Mouse (Mus musculus) CD8-positive naive resting alpha-beta T cell, adult 2 months (primary cell): ENCODE results near the gene Tyw3.
"Not testable (repeated sequence)": the region's sequence is repeated elsewhere in the genome, so short reads cannot be mapped to it uniquely, and the experiment has no call there.

ENCODE experiments used
- DNase-seq, 2 experiments: peaks; one replicate each; pipeline ENCODE4 v3.0.0; 2022; ENCODE audit warnings: low read depth in 2 of 2, low spot score in 2 of 2

The Tyw3 gene

GRCm38 (mm10) chr3:154596934-154597554 lies at the start of gene Tyw3:
TSS of gene Tyw3 (minus strand) at chr3:154597104.
- DNase-seq, result peak; percentile 85 to 91

GRCm38 (mm10) chr3:154633091-154633490 lies 36.2 kb upstream of the Tyw3 start:
- DNase-seq, result no peak

GRCm38 (mm10) chr3:154631281-154631680 lies 34.4 kb upstream of the Tyw3 start:
- not testable (repeated sequence) for DNase-seq

- no peak for DNase-seq
Observed at GRCm38 (mm10) chr3:154628284-154628683, 31.4 kb upstream of the Tyw3 start.

- DNase-seq, result no peak
Observed at GRCm38 (mm10) chr3:154616106-154616505, 19.2 kb upstream of the Tyw3 start.

- DNase-seq, result no peak
Observed at GRCm38 (mm10) chr3:154615304-154615703, 18.4 kb upstream of the Tyw3 start.

GRCm38 (mm10) chr3:154614771-154615170 lies 17.9 kb upstream of the Tyw3 start:
- no peak for DNase-seq

- DNase-seq, result no peak
Observed at GRCm38 (mm10) chr3:154611888-154612287, 15.0 kb upstream of the Tyw3 start.

GRCm38 (mm10) chr3:154607896-154608295 lies 11.0 kb upstream of the Tyw3 start:
- no peak for DNase-seq

- DNase-seq, result no peak
Observed at GRCm38 (mm10) chr3:154604871-154605270, 8.0 kb upstream of the Tyw3 start.

- no peak for DNase-seq
Observed at GRCm38 (mm10) chr3:154602141-154602540, 5.2 kb upstream of the Tyw3 start.

- no peak for DNase-seq
Observed at GRCm38 (mm10) chr3:154597561-154597960, 657 bp upstream of the Tyw3 start.

GRCm38 (mm10) chr3:154596488-154596933 lies 393 bp downstream of the Tyw3 start, which contains the start of gene Cryz:
TSS of gene Cryz (plus strand) at chr3:154596711.
- DNase-seq, result peak; percentile 81 to 89

GRCm38 (mm10) chr3:154594156-154594555 lies 2.7 kb downstream of the Tyw3 start:
- no peak for DNase-seq

GRCm38 (mm10) chr3:154593596-154593995 lies 3.3 kb downstream of the Tyw3 start:
- no peak for DNase-seq

- no peak for DNase-seq
Observed at GRCm38 (mm10) chr3:154591621-154592020, 5.3 kb downstream of the Tyw3 start.

GRCm38 (mm10) chr3:154590971-154591370 lies 5.9 kb downstream of the Tyw3 start:
- no peak for DNase-seq

GRCm38 (mm10) chr3:154584351-154584750 lies 12.6 kb downstream of the Tyw3 start:
- no peak for DNase-seq

GRCm38 (mm10) chr3:154577895-154578294 lies 19.0 kb downstream of the Tyw3 start:
- DNase-seq, result no peak

GRCm38 (mm10) chr3:154573666-154574065 lies 23.2 kb downstream of the Tyw3 start:
- no peak for DNase-seq

GRCm38 (mm10) chr3:154572341-154572972 lies 24.4 kb downstream of the Tyw3 start:
- DNase-seq, result peak; percentile 13 to 30

- DNase-seq, result no peak
Observed at GRCm38 (mm10) chr3:154570786-154571185, 26.1 kb downstream of the Tyw3 start.
